Comparison of ENCODE assay signal across 24 mouse cellular contexts in genomic region chrX:142413884-142414283, GRCm38 (mm10). TPM values are rescaled to one million over a fixed set of nuclear protein-coding genes. Genes with fewer than 3 reads are reported as not detected.
DNase-seq lines count a peak whose midpoint lies in the region; ATAC-seq and TF ChIP-seq lines count a peak whose summit lies in the region.
"Had no signal": no experiment of that assay in that cellular context is flagged by ENCODE, and none has a peak within 500 bp of the region (broad histone marks: within the 10 kb centered on the region; RNA-seq: fewer than 3 reads in every experiment).

No protein-coding gene starts in this region.

- H3K4me1 ChIP-seq in liver, embryonic 11.5 days (replicated peaks; ENCODE audit: control insufficient read depth, insufficient read depth, low read length), result no peaks in the 10 kb centered on the region
- H3K4me1 ChIP-seq in liver, embryonic 13.5 days (replicated peaks), result peaks cover 12% of the 10 kb centered on the region
- no peaks in the 10 kb centered on the region; the same call in none of the 2 replicates for H3K4me1 ChIP-seq in liver, embryonic 16.5 days (ENCODE audit: control insufficient read depth, low read depth, low read length)
- H3K4me1 ChIP-seq in lung, adult 2 months (ENCODE audit: control insufficient read depth, insufficient read depth, low read length), result no peaks in the 10 kb centered on the region
- no peaks in the 10 kb centered on the region for H3K4me1 ChIP-seq in embryonic facial prominence, embryonic 10.5 days
- H3K4me1 ChIP-seq: forebrain, embryonic 10.5 days; forebrain, embryonic 13.5 days; hindbrain, embryonic 12.5 days; hindbrain, embryonic 15.5 days had no signal

- no peak overlapping the region for H3K9ac ChIP-seq in liver, embryonic 11.5 days (ENCODE audit: low read depth, low read length)
- H3K9ac ChIP-seq in liver, embryonic 13.5 days, result no peak overlapping the region
- H3K9ac ChIP-seq in liver, embryonic 16.5 days (ENCODE audit: low read depth, low read length), result no peak overlapping the region
- H3K9ac ChIP-seq: forebrain, embryonic 13.5 days; hindbrain, embryonic 12.5 days; hindbrain, embryonic 15.5 days had no signal

- 33% methylated on average over 2 of the region's 2 CpGs for WGBS in liver, embryonic 11.5 days
- WGBS in liver, embryonic 13.5 days (ENCODE audit: insufficient replicate concordance), result 12% methylated on average over 2 of the region's 2 CpGs
- WGBS in liver, embryonic 16.5 days (ENCODE audit: insufficient replicate concordance), result 34% methylated on average over 2 of the region's 2 CpGs
- 57% methylated on average over 2 of the region's 2 CpGs for WGBS in lung, adult 2 months
- WGBS in embryonic facial prominence, embryonic 10.5 days, result 85% methylated on average over 2 of the region's 2 CpGs

- no peak for TF ChIP-seq CTCF in lung, adult 2 months (IDR thresholded peaks at IDR 0.05; ENCODE audit: insufficient read depth, low read length)

- DNase-seq in liver, embryonic 11.5 days (ENCODE audit: low spot score), result no peak
- no peak for DNase-seq in liver
- no peak for DNase-seq in liver, embryonic 13.5 days
- no peak for DNase-seq in lung, adult 2 months
- no peak for DNase-seq in urinary bladder, adult 2 months (ENCODE audit: low spot score)
- DNase-seq in embryonic facial prominence, embryonic 10.5 days (ENCODE audit: low spot score), result no peak
- DNase-seq: adrenal gland, adult 8-10 months; adrenal gland, postnatal 25 days; cerebellum, adult 2 months; cerebellum, adult 9-11 months; cerebellum, postnatal 25 days; embryo, embryonic 11 days; gastrocnemius, postnatal 10 days; gastrocnemius, postnatal 36 days; heart, adult 2 months had no signal

- H3K27ac ChIP-seq in liver, embryonic 11.5 days (ENCODE audit: low read depth, low read length), result no peak overlapping the region
- H3K27ac ChIP-seq in liver, embryonic 13.5 days, result peak overlapping the region; percentile 18; the same call in 1 of the 2 replicates
- H3K27ac ChIP-seq in liver, embryonic 16.5 days (ENCODE audit: low read length), result no peak overlapping the region
- no peak overlapping the region for H3K27ac ChIP-seq in embryonic facial prominence, embryonic 10.5 days (replicated peaks)
- H3K27ac ChIP-seq: forebrain, embryonic 10.5 days; forebrain, embryonic 13.5 days; heart, adult 2 months; hindbrain, embryonic 12.5 days; hindbrain, embryonic 15.5 days had no signal

- peak; percentile 63 for ATAC-seq in liver, embryonic 11.5 days (replicated peaks; ENCODE audit: low FRiP score)
- ATAC-seq in liver, embryonic 13.5 days (ENCODE audit: low read depth), result peak; percentile 65
- ATAC-seq in liver, embryonic 16.5 days (ENCODE audit: low read depth), result peak; percentile 45; the same call in 1 of the 2 replicates
- ATAC-seq in megakaryocyte-erythroid progenitor cell, adult 5-6 weeks (replicated peaks; ENCODE audit: low FRiP score, low TSS enrichment, poor library complexity, severe bottlenecking), result peak; percentile 88
- ATAC-seq: activated CD4-positive, CD25-positive, alpha-beta regulatory T cell, adult 4 months; forebrain, embryonic 13.5 days; forebrain, embryonic 16.5 days had no signal

- TF ChIP-seq POLR2A in lung, adult 2 months (IDR thresholded peaks at IDR 0.05; ENCODE audit: borderline replicate concordance, extremely low read depth, low read depth, low read length), result no peak

- H3K4me3 ChIP-seq in liver, embryonic 11.5 days (ENCODE audit: low read depth, low read length), result no peak overlapping the region
- H3K4me3 ChIP-seq in liver, embryonic 13.5 days (replicated peaks), result no peak overlapping the region
- no peak overlapping the region for H3K4me3 ChIP-seq in liver, embryonic 16.5 days (ENCODE audit: low read depth, low read length)
- H3K4me3 ChIP-seq in lung, adult 2 months (replicated peaks; ENCODE audit: extremely low read depth, low read depth, low read length), result no peak overlapping the region
- H3K4me3 ChIP-seq in embryonic facial prominence, embryonic 10.5 days, result no peak overlapping the region
- H3K4me3 ChIP-seq: forebrain, embryonic 10.5 days; forebrain, embryonic 13.5 days; heart, adult 2 months; hindbrain, embryonic 12.5 days; hindbrain, embryonic 15.5 days had no signal

- H3K9me3 ChIP-seq in liver, embryonic 11.5 days (ENCODE audit: control insufficient read depth, low read length), result no peaks in the 10 kb centered on the region
- H3K9me3 ChIP-seq in liver, embryonic 13.5 days (replicated peaks), result no peaks in the 10 kb centered on the region
- H3K9me3 ChIP-seq in liver, embryonic 16.5 days (replicated peaks; ENCODE audit: control insufficient read depth, low read length), result no peaks in the 10 kb centered on the region
- no peaks in the 10 kb centered on the region for H3K9me3 ChIP-seq in embryonic facial prominence, embryonic 10.5 days
- H3K9me3 ChIP-seq: forebrain, embryonic 10.5 days; forebrain, embryonic 13.5 days; hindbrain, embryonic 12.5 days; hindbrain, embryonic 15.5 days had no signal

- H3K4me2 ChIP-seq in liver, embryonic 11.5 days, result no peak overlapping the region
- no peak overlapping the region for H3K4me2 ChIP-seq in liver, embryonic 13.5 days
- no peak overlapping the region for H3K4me2 ChIP-seq in liver, embryonic 16.5 days (ENCODE audit: low read depth, low read length)
- H3K4me2 ChIP-seq: forebrain, embryonic 13.5 days; heart, embryonic 11.5 days; hindbrain, embryonic 12.5 days; hindbrain, embryonic 15.5 days had no signal

- no peaks in the 10 kb centered on the region for H3K36me3 ChIP-seq in liver, embryonic 11.5 days (ENCODE audit: control insufficient read depth, insufficient read depth, low read length)
- H3K36me3 ChIP-seq in liver, embryonic 13.5 days, result no peaks in the 10 kb centered on the region
- H3K36me3 ChIP-seq in liver, embryonic 16.5 days (ENCODE audit: control insufficient read depth, insufficient read depth), result no peaks in the 10 kb centered on the region
- H3K36me3 ChIP-seq in embryonic facial prominence, embryonic 10.5 days (replicated peaks), result no peaks in the 10 kb centered on the region
- H3K36me3 ChIP-seq: forebrain, embryonic 10.5 days; hindbrain, embryonic 12.5 days; hindbrain, embryonic 15.5 days had no signal

- no peaks in the 10 kb centered on the region for H3K27me3 ChIP-seq in liver, embryonic 11.5 days (replicated peaks; ENCODE audit: control insufficient read depth, insufficient read depth, low read length)
- H3K27me3 ChIP-seq in liver, embryonic 13.5 days, result no peaks in the 10 kb centered on the region
- no peaks in the 10 kb centered on the region for H3K27me3 ChIP-seq in liver, embryonic 16.5 days (ENCODE audit: control insufficient read depth, insufficient read depth, low read depth, low read length)
- peaks cover 72% of the 10 kb centered on the region for H3K27me3 ChIP-seq in embryonic facial prominence, embryonic 10.5 days (replicated peaks; ENCODE audit: low read depth, poor library complexity, severe bottlenecking)
- H3K27me3 ChIP-seq: forebrain, embryonic 13.5 days; hindbrain, embryonic 15.5 days had no signal

RNA-seq across cellular contexts. Expression of gene Acsl4, which starts 23.5 kb away (rescaled TPM):
- polyA plus RNA-seq in liver, embryonic 11.5 days (2014; fragmentation: Nextera tagmentation; extraction: Ambion mirVana), result 19.8 and 23.5 TPM in 2 replicates
- 13.7 and 18.7 TPM in 2 replicates for polyA plus RNA-seq in liver, embryonic 13.5 days (2015; fragmentation: Nextera tagmentation; extraction: Ambion mirVana)
- 13.5 and 15.8 TPM in 2 replicates for polyA plus RNA-seq in liver, embryonic 16.5 days (2015; fragmentation: Nextera tagmentation; extraction: Ambion mirVana)
- 30.9 and 32.4 TPM in 2 replicates for total RNA-seq in megakaryocyte-erythroid progenitor cell, adult 5-6 weeks (2014; fragmentation: Nextera tagmentation)
- total RNA-seq in megakaryocyte-erythroid progenitor cell, adult 5-6 weeks (2017), result 34.2 and 43.7 TPM in 2 replicates
- 11.6 and 17.8 TPM in 2 replicates for polyA plus RNA-seq in lung, adult 2 months (2012; rRNA removed)
- polyA plus RNA-seq in urinary bladder, adult 2 months (2012; rRNA removed), result 13.9 and 14.8 TPM in 2 replicates
- polyA plus RNA-seq in embryonic facial prominence, embryonic 10.5 days (2016; fragmentation: Nextera tagmentation; extraction: Ambion mirVana), result 16.0 and 21.3 TPM in 2 replicates
